Mouse (Mus musculus): ENCODE results near the gene Spata7. TPM values are rescaled to one million over a fixed set of nuclear protein-coding genes. Genes with fewer than 3 reads are reported as not detected.
"Not testable (repeated sequence)": the region's sequence is repeated elsewhere in the genome, so short reads cannot be mapped to it uniquely, and the experiment has no call there.

Gene Spata7
- polyA plus RNA-seq, 1 experiment from 2014 or later: 26.6 TPM

- no peaks in the 10 kb centered on the region for H3K27me3 ChIP-seq (ENCODE audit: control insufficient read depth, insufficient read depth, low read length)
- no peaks in the 10 kb centered on the region for H3K4me1 ChIP-seq (replicated peaks; ENCODE audit: control insufficient read depth, insufficient read depth, low read length)
- H3K4me3 ChIP-seq (ENCODE audit: low read depth, low read length): no peak overlapping the region
- 81% methylated on average over 3 of the region's 3 CpGs for WGBS
- H3K36me3 ChIP-seq (ENCODE audit: control insufficient read depth, insufficient read depth, low read length): no peaks in the 10 kb centered on the region
- DNase-seq (ENCODE audit: low spot score) (no peak), ATAC-seq (replicated peaks; ENCODE audit: low FRiP score) (no peak)
- H3K27ac ChIP-seq (ENCODE audit: low read depth, low read length): no peak overlapping the region
- no peak overlapping the region for H3K9ac ChIP-seq (ENCODE audit: low read length)
- H3K4me2 ChIP-seq (ENCODE audit: low read depth, low read length, severe bottlenecking): no peak overlapping the region
- no peaks in the 10 kb centered on the region for H3K9me3 ChIP-seq (ENCODE audit: control insufficient read depth, low read length)
Observed at GRCm38 (mm10) chr12:98610341-98610740, 17.6 kb upstream of the Spata7 start.

DNA sequence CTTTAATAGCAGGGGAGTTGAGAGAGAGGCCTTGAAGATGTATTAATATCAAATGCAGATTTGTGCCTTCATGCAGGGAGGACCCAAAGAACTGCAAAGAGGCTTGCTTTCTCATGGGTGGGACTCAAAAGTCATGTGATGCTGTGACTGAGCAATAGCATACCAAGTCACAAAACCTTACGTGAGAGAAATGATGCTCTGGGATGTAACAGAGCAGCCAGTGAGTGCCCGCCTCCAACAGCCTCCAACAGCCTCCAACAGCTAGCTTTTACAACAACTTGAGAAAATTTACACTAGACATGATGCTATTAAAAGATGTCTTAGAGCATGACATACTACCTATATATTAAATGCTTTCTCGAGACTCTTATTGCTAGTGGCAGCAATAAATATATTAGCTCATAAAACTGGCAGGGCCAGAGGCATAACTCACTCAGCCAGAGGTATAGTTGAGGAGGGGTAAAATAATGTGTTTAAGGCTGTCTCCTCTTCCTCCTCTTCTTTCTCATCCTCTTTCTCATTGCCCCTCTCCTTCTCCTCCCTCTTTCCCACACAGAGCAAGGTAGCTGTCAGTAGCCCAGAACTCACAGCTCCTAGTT lies 12.9 kb upstream of the Spata7 start:
- ATAC-seq (replicated peaks; ENCODE audit: low FRiP score): no peak
- Histone ChIP-seq H3K4me3 (ENCODE audit: low read depth, low read length) (no peak overlapping the region), H3K4me2 (ENCODE audit: low read depth, low read length, severe bottlenecking) (no peak overlapping the region), H3K36me3 (ENCODE audit: control insufficient read depth, insufficient read depth, low read length) (no peaks in the 10 kb centered on the region), H3K9ac (ENCODE audit: low read length) (no peak overlapping the region), H3K9me3 (ENCODE audit: control insufficient read depth, low read length) (no peaks in the 10 kb centered on the region), H3K27ac (ENCODE audit: low read depth, low read length) (no peak overlapping the region), H3K27me3 (ENCODE audit: control insufficient read depth, insufficient read depth, low read length) (no peaks in the 10 kb centered on the region), H3K4me1 (replicated peaks; ENCODE audit: control insufficient read depth, insufficient read depth, low read length) (no peaks in the 10 kb centered on the region)
- no peak for DNase-seq (ENCODE audit: low spot score)
- WGBS: 91% methylated on average over 3 of the region's 3 CpGs

DNA sequence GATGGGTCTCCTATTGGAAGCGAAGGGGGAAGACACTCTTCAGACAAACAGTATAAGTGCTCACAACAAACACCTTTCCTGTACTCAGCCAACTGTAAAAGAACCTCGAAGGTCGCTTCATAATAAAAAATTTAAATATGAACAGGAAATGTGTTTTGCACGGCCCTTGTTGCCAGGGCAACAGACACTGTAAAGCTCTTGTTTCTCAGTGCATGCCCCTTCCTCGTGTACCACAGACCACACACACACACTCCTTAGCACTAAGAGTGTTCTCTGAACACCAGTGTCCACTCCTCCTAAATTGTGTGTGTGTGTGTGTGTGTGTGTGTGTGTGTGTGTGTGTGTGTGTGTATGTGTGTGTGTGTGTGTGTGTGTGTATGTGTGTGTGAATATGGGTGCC lies 12.2 kb upstream of the Spata7 start:
- WGBS: 64% methylated on average over 5 of the region's 5 CpGs
- no peaks in the 10 kb centered on the region for H3K27me3 ChIP-seq (ENCODE audit: control insufficient read depth, insufficient read depth, low read length)
- no peak for DNase-seq (ENCODE audit: low spot score)

DNA sequence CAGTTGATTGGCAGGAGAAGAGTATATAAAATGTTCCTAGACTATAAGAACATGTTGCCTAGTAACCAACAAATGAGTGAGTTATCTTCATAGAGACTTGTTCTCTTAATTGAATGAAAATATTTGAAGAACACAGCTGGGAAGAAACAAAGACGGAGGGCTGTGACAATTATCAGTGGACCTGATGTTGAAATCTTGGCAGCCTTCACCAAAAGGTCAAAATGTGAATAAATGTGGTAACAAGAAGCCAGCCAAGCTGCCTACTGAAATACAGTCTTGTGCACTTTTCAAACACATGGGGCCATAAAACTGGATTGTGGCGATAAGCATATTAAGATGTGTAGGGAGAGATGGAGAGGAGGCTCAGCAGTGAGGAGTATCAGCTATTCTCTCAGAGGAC lies 8.5 kb upstream of the Spata7 start:
- 78% methylated on average over 2 of the region's 2 CpGs for WGBS
- Histone ChIP-seq H3K27me3 (ENCODE audit: control insufficient read depth, insufficient read depth, low read length) (no peaks in the 10 kb centered on the region), H3K4me2 (ENCODE audit: low read depth, low read length, severe bottlenecking) (no peak overlapping the region), H3K9me3 (ENCODE audit: control insufficient read depth, low read length) (no peaks in the 10 kb centered on the region), H3K36me3 (ENCODE audit: control insufficient read depth, insufficient read depth, low read length) (no peaks in the 10 kb centered on the region), H3K9ac (ENCODE audit: low read length) (no peak overlapping the region), H3K4me1 (replicated peaks; ENCODE audit: control insufficient read depth, insufficient read depth, low read length) (no peaks in the 10 kb centered on the region), H3K27ac (ENCODE audit: low read depth, low read length) (no peak overlapping the region), H3K4me3 (ENCODE audit: low read depth, low read length) (no peak overlapping the region)
- DNase-seq (ENCODE audit: low spot score): no peak
- ATAC-seq (replicated peaks; ENCODE audit: low FRiP score): no peak

More for the DNA sequence above, 12.2 kb upstream of the Spata7 start:
- Histone ChIP-seq H3K4me3 (ENCODE audit: low read depth, low read length) (no peak overlapping the region), H3K4me1 (replicated peaks; ENCODE audit: control insufficient read depth, insufficient read depth, low read length) (no peaks in the 10 kb centered on the region), H3K36me3 (ENCODE audit: control insufficient read depth, insufficient read depth, low read length) (no peaks in the 10 kb centered on the region), H3K4me2 (ENCODE audit: low read depth, low read length, severe bottlenecking) (no peak overlapping the region), H3K9me3 (ENCODE audit: control insufficient read depth, low read length) (no peaks in the 10 kb centered on the region), H3K9ac (ENCODE audit: low read length) (no peak overlapping the region), H3K27ac (ENCODE audit: low read depth, low read length) (no peak overlapping the region)
- ATAC-seq (replicated peaks; ENCODE audit: low FRiP score): no peak

GRCm38 (mm10) chr12:98620922-98621321 lies 7.0 kb upstream of the Spata7 start:
- H3K27ac ChIP-seq (ENCODE audit: low read depth, low read length); H3K4me3 ChIP-seq (ENCODE audit: low read depth, low read length); DNase-seq (ENCODE audit: low spot score); H3K9ac ChIP-seq (ENCODE audit: low read length); H3K4me2 ChIP-seq (ENCODE audit: low read depth, low read length, severe bottlenecking); H3K4me1 ChIP-seq (replicated peaks; ENCODE audit: control insufficient read depth, insufficient read depth, low read length); H3K27me3 ChIP-seq (ENCODE audit: control insufficient read depth, insufficient read depth, low read length); H3K36me3 ChIP-seq (ENCODE audit: control insufficient read depth, insufficient read depth, low read length); H3K9me3 ChIP-seq (ENCODE audit: control insufficient read depth, low read length): not testable (repeated sequence)
- 0 out of 2 replicates have a peak, but pooled peaks have one; percentile 49 for ATAC-seq (replicated peaks; ENCODE audit: low FRiP score)
- WGBS: 45% methylated on average over 6 of the region's 6 CpGs

DNA sequence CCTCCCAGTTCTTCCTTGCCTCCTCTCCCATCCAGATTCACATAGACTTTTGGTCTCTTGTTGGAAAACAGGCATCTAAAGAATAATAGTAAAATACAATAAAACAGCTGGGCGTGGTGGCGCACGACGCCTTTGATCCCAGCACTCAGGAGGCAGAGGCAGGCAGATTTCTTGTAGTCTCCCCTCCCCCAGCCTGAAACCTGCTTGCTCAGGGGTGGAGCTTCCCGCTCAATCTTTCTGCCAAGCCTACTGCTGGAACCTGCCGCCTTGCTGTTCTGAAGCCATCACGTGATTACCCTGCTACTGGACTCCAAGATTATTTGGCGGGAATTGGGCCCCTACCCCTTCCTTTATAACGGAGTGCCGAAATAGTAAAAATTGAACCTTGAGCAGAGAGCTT lies 4.7 kb upstream of the Spata7 start:
- H3K36me3 ChIP-seq (ENCODE audit: control insufficient read depth, insufficient read depth, low read length); H3K27ac ChIP-seq (ENCODE audit: low read depth, low read length); H3K27me3 ChIP-seq (ENCODE audit: control insufficient read depth, insufficient read depth, low read length); H3K4me3 ChIP-seq (ENCODE audit: low read depth, low read length); H3K9ac ChIP-seq (ENCODE audit: low read length); H3K4me2 ChIP-seq (ENCODE audit: low read depth, low read length, severe bottlenecking); ATAC-seq (replicated peaks; ENCODE audit: low FRiP score); DNase-seq (ENCODE audit: low spot score); H3K9me3 ChIP-seq (ENCODE audit: control insufficient read depth, low read length); H3K4me1 ChIP-seq (replicated peaks; ENCODE audit: control insufficient read depth, insufficient read depth, low read length): not testable (repeated sequence)
- whole genome bisulfite sequencing: 92% methylated on average over 10 of the region's 10 CpGs

DNA sequence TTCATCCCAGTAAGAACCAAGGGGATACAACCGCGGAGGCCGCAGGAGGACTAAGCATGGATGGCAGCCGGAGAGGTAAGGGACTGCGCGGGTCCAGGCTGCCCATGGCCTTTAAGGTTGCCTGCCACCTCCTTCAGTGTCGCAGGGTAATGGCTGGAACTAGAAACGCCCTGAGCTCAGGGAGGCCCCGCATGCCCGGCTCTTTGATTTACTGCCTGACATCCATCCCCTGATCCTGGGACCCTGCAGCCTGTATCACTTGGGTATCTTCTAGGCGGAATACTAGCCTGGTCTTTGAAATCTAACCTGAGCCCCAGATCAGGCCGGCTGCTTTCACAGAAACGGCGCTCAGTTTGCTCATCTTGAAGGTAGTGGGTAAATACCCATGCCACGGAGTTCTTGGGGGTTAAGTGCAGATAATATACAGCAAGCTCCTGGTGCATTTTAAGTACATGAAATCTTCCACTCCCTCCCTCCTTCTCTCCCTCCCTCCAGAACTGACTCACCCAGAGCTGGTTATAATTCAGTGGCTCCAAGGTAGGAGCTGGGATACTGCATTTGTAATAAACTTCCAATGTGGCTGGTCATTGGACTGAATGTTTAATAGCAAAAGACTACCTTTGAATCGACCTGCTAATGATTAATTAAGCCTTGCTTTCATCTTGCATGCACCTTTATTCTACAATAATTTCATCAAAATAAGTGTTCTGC lies 458 bp downstream of the Spata7 start:
- under 1% methylated on average over 16 of the region's 16 CpGs for whole genome bisulfite sequencing
- H3K27ac ChIP-seq (ENCODE audit: low read depth, low read length): no peak overlapping the region
- H3K27me3 ChIP-seq (ENCODE audit: control insufficient read depth, insufficient read depth, low read length): no peaks in the 10 kb centered on the region

GRCm38 (mm10) chr12:98644852-98645251 lies 16.9 kb downstream of the Spata7 start:
- no peaks in the 10 kb centered on the region for H3K27me3 ChIP-seq (ENCODE audit: control insufficient read depth, insufficient read depth, low read length)
- no peak for DNase-seq (ENCODE audit: low spot score)
- H3K4me3 ChIP-seq (ENCODE audit: low read depth, low read length): no peak overlapping the region
- H3K4me1 ChIP-seq (replicated peaks; ENCODE audit: control insufficient read depth, insufficient read depth, low read length): no peaks in the 10 kb centered on the region
- H3K27ac ChIP-seq (ENCODE audit: low read depth, low read length): no peak overlapping the region
- no peaks in the 10 kb centered on the region for H3K36me3 ChIP-seq (ENCODE audit: control insufficient read depth, insufficient read depth, low read length)
- ATAC-seq (replicated peaks; ENCODE audit: low FRiP score): no peak
- H3K9me3 ChIP-seq (ENCODE audit: control insufficient read depth, low read length): no peaks in the 10 kb centered on the region
- no peak overlapping the region for H3K9ac ChIP-seq (ENCODE audit: low read length)
- no peak overlapping the region for H3K4me2 ChIP-seq (ENCODE audit: low read depth, low read length, severe bottlenecking)

More for the DNA sequence above, 458 bp downstream of the Spata7 start:
- H3K4me2 ChIP-seq (ENCODE audit: low read depth, low read length, severe bottlenecking): peak overlapping the region; percentile 61
- H3K9me3 ChIP-seq (ENCODE audit: control insufficient read depth, low read length): no peaks in the 10 kb centered on the region; the same call in 1 of the 2 replicates
- H3K36me3 ChIP-seq (ENCODE audit: control insufficient read depth, insufficient read depth, low read length): no peaks in the 10 kb centered on the region
- DNase-seq (ENCODE audit: low spot score) (no peak), ATAC-seq (replicated peaks; ENCODE audit: low FRiP score) (peak; percentile 84)
- peak overlapping the region; percentile 64 for H3K9ac ChIP-seq (ENCODE audit: low read length)
- peak overlapping the region; percentile 59 for H3K4me3 ChIP-seq (ENCODE audit: low read depth, low read length)
- no peaks in the 10 kb centered on the region for H3K4me1 ChIP-seq (replicated peaks; ENCODE audit: control insufficient read depth, insufficient read depth, low read length)

- no peak for ATAC-seq (replicated peaks; ENCODE audit: low FRiP score)
- DNase-seq (ENCODE audit: low spot score): no peak
- H3K27me3 ChIP-seq (ENCODE audit: control insufficient read depth, insufficient read depth, low read length): no peaks in the 10 kb centered on the region
- 75% methylated on average over 2 of the region's 2 CpGs for WGBS
- no peak overlapping the region for H3K4me3 ChIP-seq (ENCODE audit: low read depth, low read length)
- H3K36me3 ChIP-seq (ENCODE audit: control insufficient read depth, insufficient read depth, low read length): no peaks in the 10 kb centered on the region
- H3K4me1 ChIP-seq (replicated peaks; ENCODE audit: control insufficient read depth, insufficient read depth, low read length): no peaks in the 10 kb centered on the region
- no peak overlapping the region for H3K27ac ChIP-seq (ENCODE audit: low read depth, low read length)
- H3K9ac ChIP-seq (ENCODE audit: low read length): no peak overlapping the region
- H3K9me3 ChIP-seq (ENCODE audit: control insufficient read depth, low read length): no peaks in the 10 kb centered on the region
- H3K4me2 ChIP-seq (ENCODE audit: low read depth, low read length, severe bottlenecking): no peak overlapping the region
Observed at GRCm38 (mm10) chr12:98656873-98657272, 28.9 kb downstream of the Spata7 start.

Measured in forebrain, embryonic 11.5 days (tissue).